7 mouse cellular contexts compared by ENCODE assay signal in the genomic region with DNA sequence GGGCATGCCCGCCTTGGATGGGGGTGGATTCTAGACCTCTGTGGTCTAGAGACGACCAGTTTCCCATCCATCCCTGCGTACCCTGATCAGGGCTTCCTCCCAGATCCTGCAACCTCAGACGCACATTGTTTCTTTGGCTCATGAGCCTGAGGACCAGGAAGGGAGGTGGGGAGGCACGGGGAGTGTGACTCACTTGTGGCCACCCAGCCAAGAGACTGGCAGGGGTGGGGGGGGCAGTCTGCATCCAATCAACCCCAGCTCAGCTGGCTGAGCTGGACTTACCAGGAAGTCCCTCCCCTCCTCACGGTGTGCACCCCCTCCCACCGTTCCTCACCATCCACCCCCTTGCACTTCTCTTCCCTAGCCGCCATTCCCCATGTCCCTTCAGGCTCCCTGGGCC. TPM values are rescaled to one million over a fixed set of nuclear protein-coding genes. Genes with fewer than 3 reads are reported as not detected.
DNase-seq lines count a peak whose midpoint lies in the region; ATAC-seq lines count a peak whose summit lies in the region.

No protein-coding gene starts in this region.

- H3K36me3 ChIP-seq in forebrain, embryonic 12.5 days (replicated peaks) = no peaks in the 10 kb centered on the region

- 19% methylated on average over 8 of the region's 8 CpGs for WGBS in forebrain, embryonic 12.5 days

- H3K9ac ChIP-seq in forebrain, embryonic 12.5 days = 0 out of 2 replicates have a peak overlapping the region, but pooled peaks have one; percentile 8

- no peak overlapping the region for H3K4me2 ChIP-seq in forebrain, embryonic 12.5 days

- ATAC-seq in forebrain, embryonic 12.5 days (ENCODE audit: low FRiP score) = no peak
- ATAC-seq in erythroblast, adult 5-6 weeks (replicated peaks; ENCODE audit: low FRiP score, poor library complexity, severe bottlenecking) = no peak

- H3K9me3 ChIP-seq in forebrain, embryonic 12.5 days = no peaks in the 10 kb centered on the region

- H3K4me3 ChIP-seq in forebrain, embryonic 12.5 days (replicated peaks) = no peak overlapping the region

- peak; percentile 88 for DNase-seq in 3134 (ENCODE audit: extremely low read depth, insufficient read length, low spot score)
- DNase-seq in 3T3-L1 (ENCODE audit: low read depth, low spot score) = peak; percentile 82
- peak; percentile 41 for DNase-seq in kidney, postnatal 14 days
- no peak for DNase-seq in spleen, postnatal 14 days (ENCODE audit: low spot score in 2 of 2)
- DNase-seq in adrenal gland, postnatal 25 days = no peak

- H3K27me3 ChIP-seq in forebrain, embryonic 12.5 days = peaks cover 5% of the 10 kb centered on the region; the same call in 1 of the 2 replicates

- H3K27ac ChIP-seq in forebrain, embryonic 12.5 days = peak overlapping the region; percentile 68; the same call in 1 of the 2 replicates

- peaks cover 22% of the 10 kb centered on the region for H3K4me1 ChIP-seq in forebrain, embryonic 12.5 days

RNA-seq across cellular contexts. Expression of gene Zcchc14, which starts 16.5 kb away (rescaled TPM):
- polyA plus RNA-seq in forebrain, embryonic 12.5 days (2016; fragmentation: Nextera tagmentation; extraction: Ambion mirVana) = 28.3 and 30.5 TPM in 2 replicates
- total RNA-seq in erythroblast, adult 5-6 weeks (2015; ENCODE audit: low replicate concordance) = not detected in 2 replicates
- total RNA-seq in erythroblast, adult 5-6 weeks (2017; ENCODE audit: low replicate concordance) = 0.14 TPM in 1 of 2 replicates, not detected in the other
- 52.5 and 57.8 TPM in 2 replicates for total RNA-seq in adrenal gland, postnatal 25 days (2021)

Comparison
In these comparisons a context has a peak if more than half of its experiments do, and no peak if none do; other contexts are left out.
1. DNase-seq: peak in 3134 (single experiment), 3T3-L1 (single experiment) and kidney, postnatal 14 days (single experiment); none in spleen, postnatal 14 days (0 of 2) and adrenal gland, postnatal 25 days (single experiment).
2. RNA of gene Zcchc14, which starts 16.5 kb away (total RNA-seq): 52.5 to 57.8 TPM in adrenal gland, postnatal 25 days; 0.14 TPM in erythroblast, adult 5-6 weeks; every median in the first group is over 10 times any median in the second.